Mouse (Mus musculus): ENCODE data around the gene Snx21.

Gene Snx21

DNA sequence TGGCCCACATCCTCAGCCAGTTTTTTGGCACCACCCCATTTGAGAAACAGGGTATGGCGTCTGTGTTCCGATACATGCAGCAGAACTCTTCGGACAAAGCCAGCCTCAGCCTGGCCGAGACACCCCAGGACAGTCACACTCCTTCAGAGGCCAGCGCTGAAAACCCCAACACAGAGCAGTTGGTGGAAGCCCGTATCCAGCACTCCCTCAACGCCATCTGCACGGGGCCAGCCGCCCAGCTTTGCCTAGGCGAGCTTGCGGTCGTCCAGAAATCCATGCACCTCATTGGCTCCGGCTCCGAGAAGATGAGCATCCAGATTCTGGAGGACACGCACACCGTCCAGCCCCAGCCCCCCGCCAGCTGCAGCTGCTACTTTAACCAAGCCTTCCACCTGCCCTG, 39.9 kb downstream of the Snx21 start:
- no peak for DNase-seq (ENCODE audit: inconsistent age in 2 of 2, low spot score in 1 of 2)

DNA sequence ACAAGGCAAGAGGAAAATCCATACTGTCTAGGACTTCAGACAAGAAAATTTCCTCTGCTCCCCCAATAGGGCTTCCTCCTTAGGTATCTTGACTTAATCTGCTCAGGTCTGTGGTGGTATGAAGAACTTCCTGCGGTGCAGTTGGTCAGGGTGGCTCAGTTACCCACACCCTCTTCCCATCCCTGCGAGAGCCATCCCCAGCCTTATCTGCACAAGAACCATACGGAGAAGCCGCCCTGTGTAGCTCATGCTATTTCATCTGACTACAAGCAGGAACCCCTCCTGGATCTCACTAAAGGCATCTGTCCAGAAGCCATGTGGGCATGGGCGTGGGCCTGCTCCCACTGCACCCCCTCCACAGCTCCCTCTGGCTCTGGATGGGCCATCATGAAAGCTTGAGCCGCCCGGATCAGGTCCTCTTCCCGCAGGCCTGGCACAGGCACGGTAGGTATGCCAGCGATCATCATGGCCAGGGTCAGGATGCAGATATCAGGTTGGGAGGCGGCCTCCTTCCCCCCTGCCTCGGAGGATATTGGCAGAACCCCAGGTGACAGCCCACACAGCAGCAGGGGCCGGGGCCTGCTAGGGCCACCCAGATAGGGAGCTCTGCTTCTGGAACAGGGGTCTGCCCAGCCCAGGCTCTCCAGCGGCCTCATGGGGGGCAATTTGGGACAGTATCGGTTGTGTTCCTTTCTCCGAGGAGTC, 41.7 kb downstream of the Snx21 start:
- DNase-seq (ENCODE audit: inconsistent age in 2 of 2, low spot score in 1 of 2): no peak

DNA sequence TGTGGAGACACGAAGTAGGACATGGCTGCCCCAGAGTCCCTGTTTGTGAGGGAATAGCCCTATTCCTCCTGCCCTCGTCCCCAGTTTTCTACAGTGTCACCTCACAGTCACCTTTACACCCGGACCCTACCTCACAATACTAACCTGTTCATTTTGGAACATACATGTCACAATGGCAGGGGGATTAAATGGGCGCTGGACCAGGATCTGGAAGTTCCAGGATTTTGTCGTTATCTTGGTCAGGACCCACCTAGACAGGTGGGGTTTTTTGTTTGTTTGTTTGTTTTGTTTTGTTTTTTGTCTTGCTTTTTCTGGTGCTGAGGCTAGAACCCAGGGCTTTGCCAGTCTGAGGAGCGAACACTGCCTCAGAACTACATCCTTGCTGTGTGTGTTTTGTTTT, 42.8 kb downstream of the Snx21 start, which contains the start of gene Spata25:
Gene Spata25, minus strand, starts transcription at position 101 of the 400 bp plus-strand sequence.
- DNase-seq (ENCODE audit: inconsistent age in 2 of 2, low spot score in 1 of 2): no peak

DNA sequence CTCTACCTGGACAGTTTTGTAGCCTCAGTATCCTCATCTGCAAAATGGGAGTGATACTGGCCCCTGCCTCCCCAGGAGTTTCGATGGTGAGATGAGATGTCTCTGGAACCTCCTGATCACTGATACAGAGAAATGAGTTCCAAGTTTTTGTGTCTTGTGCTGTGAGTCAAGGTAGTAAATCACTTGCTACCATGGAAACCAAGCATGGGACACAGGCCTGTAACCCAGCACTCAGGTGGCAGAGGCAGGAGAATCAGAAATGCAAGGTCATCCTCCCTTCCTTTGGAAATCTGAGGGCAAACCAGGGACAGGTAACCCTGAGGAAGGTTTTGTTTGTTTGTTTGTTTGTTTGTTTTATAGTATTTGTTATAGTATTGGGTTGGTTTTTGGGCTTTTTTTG, 43.5 kb downstream of the Snx21 start:
- DNase-seq (ENCODE audit: inconsistent age in 2 of 2, low spot score in 1 of 2): no peak

DNA sequence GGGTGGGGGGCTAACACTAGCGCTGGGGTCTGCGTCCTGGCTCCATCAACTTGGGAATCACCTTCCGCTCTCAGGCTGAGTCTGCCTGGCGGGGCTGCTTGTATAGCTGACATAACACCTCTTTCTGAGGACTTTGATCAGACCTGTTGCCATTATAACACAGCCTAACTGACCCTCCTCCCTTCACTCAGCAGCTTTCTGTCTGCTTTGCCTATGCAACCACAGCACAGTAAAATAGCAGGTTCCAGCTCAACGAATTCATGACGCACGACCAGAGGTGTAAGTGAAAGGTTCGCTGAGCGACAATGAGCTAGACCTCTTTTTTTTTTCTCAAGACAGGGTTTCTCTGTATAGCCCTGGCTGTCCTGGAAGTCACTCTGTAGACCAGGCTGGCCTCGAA, 45.4 kb downstream of the Snx21 start:
- DNase-seq (ENCODE audit: inconsistent age in 2 of 2, low spot score in 1 of 2): no peak

DNA sequence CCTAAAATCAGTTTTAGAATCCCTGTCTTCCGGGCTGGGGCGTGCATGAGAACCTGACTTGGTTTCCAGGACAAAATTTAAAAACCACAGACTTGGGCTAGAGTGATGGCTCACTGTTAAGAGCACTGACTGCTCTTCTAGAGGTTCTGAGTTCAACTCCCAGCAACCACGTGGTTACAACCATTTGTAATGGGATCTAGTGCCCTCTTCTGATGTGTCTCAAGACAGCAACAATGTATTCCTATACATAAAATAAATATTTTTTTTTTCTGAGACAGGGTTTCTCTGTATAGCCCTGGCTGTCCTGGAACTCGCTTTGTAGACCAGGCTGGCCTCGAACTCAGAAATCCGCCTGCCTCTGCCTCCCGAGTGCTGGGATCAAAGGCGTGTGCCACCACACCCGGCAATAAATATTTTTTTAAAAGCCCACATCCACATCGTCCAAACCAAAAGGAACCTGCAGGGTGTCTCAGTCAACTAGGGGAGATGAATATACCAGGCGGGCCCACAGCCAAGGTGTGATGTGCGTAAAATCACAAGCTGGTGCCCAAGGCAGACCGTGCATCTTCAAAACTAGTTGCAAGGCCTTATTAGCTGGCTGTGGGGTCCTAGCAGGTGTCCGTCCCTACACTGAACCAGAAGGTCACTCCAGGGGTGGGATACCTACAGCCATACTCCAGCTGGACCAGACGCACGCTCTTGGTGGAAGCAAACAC, 46.6 kb downstream of the Snx21 start:
- no peak for DNase-seq (ENCODE audit: inconsistent age in 2 of 2, low spot score in 1 of 2)

DNA sequence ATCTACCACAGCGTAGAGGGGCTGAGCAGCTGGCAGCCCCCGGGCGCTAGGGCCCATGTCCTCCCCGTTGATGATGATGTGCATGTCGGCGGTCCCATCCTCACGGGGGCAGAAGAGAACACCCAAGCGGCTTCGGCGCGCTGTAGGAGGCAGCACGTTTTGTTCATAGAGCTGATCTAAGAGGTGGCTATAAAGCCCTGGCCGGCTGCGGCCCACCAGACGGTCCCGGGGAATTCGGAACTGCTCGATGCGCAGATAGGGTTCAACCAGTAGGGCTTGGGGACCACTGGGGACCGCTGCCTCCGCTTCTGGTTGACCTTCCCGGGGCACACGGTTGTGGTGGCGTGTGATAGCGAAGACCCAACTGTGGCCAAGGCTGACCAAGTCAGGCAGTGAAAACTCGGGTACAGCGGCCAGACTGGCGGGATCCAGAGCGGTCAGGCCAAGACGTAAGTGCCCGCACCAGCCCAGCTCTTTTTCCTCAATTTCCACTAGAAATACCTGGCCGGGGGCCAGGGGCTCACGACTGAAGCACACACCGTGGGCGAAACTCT, 47.2 kb downstream of the Snx21 start, which contains the start of gene Ctsa:
Gene Ctsa, plus strand, starts transcription at position 126 of the 554 bp plus-strand sequence.
- peak; percentile 86 to 95 for DNase-seq (ENCODE audit: inconsistent age in 2 of 2, low spot score in 1 of 2)

DNA sequence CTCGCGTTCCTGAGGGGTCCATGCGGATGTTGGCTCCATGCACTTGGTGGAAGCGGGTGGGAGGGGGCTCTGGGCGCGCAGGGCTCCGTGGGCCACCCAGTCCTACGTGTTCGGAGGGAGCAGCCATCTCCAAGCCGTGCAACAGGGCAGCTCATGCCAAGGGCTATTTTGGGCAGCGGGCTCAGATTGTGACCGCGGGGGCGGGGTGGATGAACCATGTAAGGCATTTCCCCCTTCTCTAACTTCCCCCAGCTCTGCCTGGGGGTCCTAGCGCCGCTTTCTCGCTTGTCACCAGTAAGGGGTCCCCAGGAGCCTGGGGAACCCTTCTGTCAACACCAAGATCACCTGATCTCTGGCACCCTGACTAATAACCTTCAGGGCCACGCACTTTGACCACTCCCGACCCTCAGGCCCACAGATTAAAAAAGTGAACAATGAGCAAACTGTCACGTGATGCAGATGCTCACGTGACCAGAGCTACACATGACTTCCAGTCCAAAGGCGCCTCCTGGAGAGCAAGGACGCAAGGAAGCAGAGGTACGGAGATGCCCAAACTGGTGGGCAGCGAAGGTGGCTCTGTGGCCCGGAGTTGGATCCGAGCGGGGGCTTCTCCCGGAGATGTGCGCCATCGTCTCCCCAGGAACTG, 47.8 kb downstream of the Snx21 start, which contains the start of gene Neurl2:
Gene Neurl2, minus strand, starts transcription at position 143 of the 646 bp plus-strand sequence.
- peak; percentile 92 to 97 for DNase-seq (ENCODE audit: inconsistent age in 2 of 2, low spot score in 1 of 2)

DNA sequence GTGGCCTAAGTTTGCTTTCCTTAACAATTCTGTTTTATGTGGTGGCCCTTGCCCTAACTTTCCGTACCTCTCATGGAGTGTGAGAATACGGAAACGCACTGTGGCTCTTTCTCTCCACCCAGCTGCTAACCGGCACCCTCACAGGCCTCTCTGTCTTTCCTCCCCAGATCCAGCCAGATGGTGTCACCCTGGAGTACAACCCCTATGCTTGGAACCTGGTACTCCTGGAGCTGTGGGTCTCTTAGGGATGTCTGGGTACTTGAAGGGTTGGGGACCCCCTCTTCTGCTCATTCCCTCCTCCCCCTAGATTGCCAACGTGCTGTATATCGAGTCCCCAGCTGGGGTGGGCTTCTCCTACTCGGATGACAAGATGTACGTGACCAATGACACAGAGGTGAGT, 48.9 kb downstream of the Snx21 start:
- DNase-seq (ENCODE audit: inconsistent age in 2 of 2, low spot score in 1 of 2): peak in 1 of 2 experiments; percentile 58

DNA sequence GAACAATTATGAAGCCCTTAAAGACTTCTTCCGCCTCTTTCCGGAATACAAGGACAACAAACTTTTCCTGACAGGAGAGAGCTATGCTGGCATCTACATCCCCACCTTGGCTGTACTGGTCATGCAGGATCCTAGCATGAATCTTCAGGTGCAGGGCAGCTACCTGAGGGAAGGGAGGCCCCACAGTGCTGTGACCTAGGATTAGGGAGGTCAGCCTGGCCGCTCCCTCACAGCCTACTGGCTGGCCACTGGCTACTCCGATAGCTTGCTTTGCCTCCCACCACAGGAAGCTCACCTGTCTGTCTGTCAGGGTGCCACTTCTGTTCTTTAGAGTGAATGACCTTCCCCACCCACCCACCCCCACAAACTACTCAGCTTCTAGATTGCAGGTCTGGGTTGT, 49.5 kb downstream of the Snx21 start:
- DNase-seq (ENCODE audit: inconsistent age in 2 of 2, low spot score in 1 of 2): no peak
